Mouse (Mus musculus) heart, postnatal 0 days (tissue): ENCODE measurements around the gene Shoc2. TPM values are rescaled to one million over a fixed set of nuclear protein-coding genes. Genes with fewer than 3 reads are reported as not detected.

Source experiments
- ATAC-seq: fragments of 200-750 bp; cut with Nextera tagmentation; 2 replicates; pipeline ENCODE4 v1.8.0; 2017; ENCODE audit warnings: low read depth, moderate number of reproducible peaks, moderate library complexity; ENCODE audit not compliant: insufficient read depth
- DNase-seq: peaks from one replicate; pipeline ENCODE4 v3.0.0-alpha.2; 2016; ENCODE audit warnings: low spot score
- H3K27ac ChIP-seq: fragments of 300-500 bp; sonication (generic); 2 replicates; pipeline ENCODE4 v1.5.1; 2014; ENCODE audit warnings: low read depth, mild to moderate bottlenecking
- H3K27me3 ChIP-seq: fragments of 300-500 bp; sonication (generic); 2 replicates; pipeline ENCODE4 v1.6.1; 2014; ENCODE audit warnings: low read length, mixed read lengths; ENCODE audit not compliant: control insufficient read depth, insufficient read depth
- H3K36me3 ChIP-seq: fragments of 300-500 bp; sonication (generic); replicated peaks from 2 replicates; pipeline ENCODE4 v1.6.1; 2014; ENCODE audit warnings: low read length, mixed read lengths; ENCODE audit not compliant: control insufficient read depth, insufficient read depth
- H3K4me1 ChIP-seq: fragments of 300-500 bp; sonication (generic); 2 replicates; pipeline ENCODE4 v1.6.1; 2014; ENCODE audit warnings: antibody characterized with exemption; ENCODE audit not compliant: control insufficient read depth, insufficient read depth
- H3K4me2 ChIP-seq: fragments of 300-500 bp; sonication (generic); 2 replicates; pipeline ENCODE4 v1.6.1; 2014; ENCODE audit warnings: low read depth, mild to moderate bottlenecking, low read length, moderate library complexity
- H3K4me3 ChIP-seq: fragments of 300-500 bp; sonication (generic); 2 replicates; pipeline ENCODE4 v1.5.1; 2014; ENCODE audit warnings: low read depth, low read length
- H3K9ac ChIP-seq: fragments of 300-500 bp; sonication (generic); replicated peaks from 2 replicates; pipeline ENCODE4 v1.6.1; 2014; ENCODE audit warnings: low read depth, low read length, mixed read lengths
- H3K9me3 ChIP-seq: fragments of 300-500 bp; sonication (generic); replicated peaks from 2 replicates; pipeline ENCODE4 v1.6.1; 2016; ENCODE audit warnings: low read length; ENCODE audit not compliant: control insufficient read depth
- CTCF ChIP-seq: IDR thresholded peaks from 2 replicates; pipeline ENCODE4 v1.5.1; 2016; ENCODE audit warnings: antibody characterized with exemption, control low read depth, low read depth
- EP300 ChIP-seq: IDR thresholded peaks from 2 replicates; pipeline ENCODE4 v1.6.1; 2016; ENCODE audit warnings: antibody characterized with exemption, low read depth
- WGBS: fragments of 180-500 bp; shearing (Covaris S2); extraction: QIAGEN DNeasy Blood & Tissue Kit; methylation state at CpG from one replicate; pipeline ENCODE4 v1.1.7; 2014; 5-methylcytosine and 5-hydroxymethylcytosine counted together
- polyA plus RNA-seq: library from polyadenylated mRNA; unstranded; fragments of >200 nt; fragmentation: Nextera tagmentation; extraction: Ambion mirVana; gene quantifications from 2 replicates; pipeline ENCODE4 v1.2.1, GENCODE M21; 2015
- total RNA-seq: library from RNA; depleted of rRNA; stranded (reverse); fragments of >200 nt; gene quantifications from 2 replicates; pipeline ENCODE4 v1.2.3, GENCODE M21; 2014; ENCODE audit warnings: low replicate concordance

Shoc2 gene
- total and polyA plus RNA-seq, 2 experiments from 2014 or later: 20.1 to 38.0 TPM

DNA sequence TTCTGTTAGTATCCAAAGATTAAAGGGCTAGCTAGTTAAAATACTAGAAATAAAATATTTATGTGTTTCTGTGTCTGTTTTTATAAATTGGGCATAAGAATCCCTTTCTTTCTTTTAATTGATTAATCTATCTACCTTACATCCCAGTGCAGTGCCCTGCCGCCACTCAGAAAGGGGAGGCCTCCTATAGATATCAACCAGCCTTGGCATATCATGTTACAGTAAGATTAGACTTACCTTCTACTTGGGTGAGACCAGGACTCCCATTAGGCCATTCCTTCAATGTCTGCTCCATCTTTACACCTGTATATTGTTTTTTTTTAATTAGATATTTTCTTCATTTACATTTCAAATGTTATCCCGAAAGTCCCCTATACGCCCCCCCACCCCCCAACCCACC is 40.5 kb downstream of the Shoc2 start:
- H3K27ac ChIP-seq: no peak overlapping the region
- no peaks in the 10 kb centered on the region for H3K27me3 ChIP-seq
- DNase-seq: no peak
- no peak overlapping the region for H3K9ac ChIP-seq
- no peak for ATAC-seq
- no peak for TF ChIP-seq CTCF
- TF ChIP-seq EP300: no peak
- peaks cover 13% of the 10 kb centered on the region; the same call in 1 of the 2 replicates for H3K36me3 ChIP-seq
- no peak overlapping the region for H3K4me3 ChIP-seq
- no peaks in the 10 kb centered on the region for H3K4me1 ChIP-seq
- no peak overlapping the region for H3K4me2 ChIP-seq
- 89% methylated on average over 3 of the region's 3 CpGs for WGBS
- H3K9me3 ChIP-seq: no peaks in the 10 kb centered on the region

DNA sequence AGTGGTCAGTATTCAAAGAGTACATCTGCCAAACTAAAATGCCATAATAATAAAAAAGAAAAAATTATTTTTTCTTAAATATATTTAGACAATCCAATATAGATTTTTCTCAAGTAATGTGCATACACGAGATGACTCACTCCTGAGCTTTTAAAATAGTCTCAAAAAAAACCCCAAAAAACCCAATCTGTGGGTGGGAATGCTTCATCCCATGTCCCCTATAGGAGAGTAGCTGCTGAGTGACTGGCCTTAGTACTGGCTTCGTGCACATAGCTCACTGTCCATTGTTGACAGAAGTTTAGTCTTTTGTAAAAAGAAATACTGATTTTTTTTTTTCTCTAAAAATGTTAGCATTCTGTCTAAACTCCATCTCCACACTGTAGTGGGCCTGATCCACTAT is 46.4 kb downstream of the Shoc2 start:
- no peaks in the 10 kb centered on the region for H3K27me3 ChIP-seq
- no peaks in the 10 kb centered on the region for H3K9me3 ChIP-seq
- no peak for DNase-seq
- no peaks in the 10 kb centered on the region for H3K4me1 ChIP-seq
- WGBS: 83% methylated on average over 2 of the region's 2 CpGs
- no peak overlapping the region for H3K27ac ChIP-seq
- TF ChIP-seq CTCF (no peak), EP300 (no peak)
- no peak for ATAC-seq
- H3K4me2 ChIP-seq: no peak overlapping the region
- H3K36me3 ChIP-seq: peaks cover 13% of the 10 kb centered on the region; the same call in 1 of the 2 replicates
- H3K4me3 ChIP-seq: no peak overlapping the region
- H3K9ac ChIP-seq: no peak overlapping the region

DNA sequence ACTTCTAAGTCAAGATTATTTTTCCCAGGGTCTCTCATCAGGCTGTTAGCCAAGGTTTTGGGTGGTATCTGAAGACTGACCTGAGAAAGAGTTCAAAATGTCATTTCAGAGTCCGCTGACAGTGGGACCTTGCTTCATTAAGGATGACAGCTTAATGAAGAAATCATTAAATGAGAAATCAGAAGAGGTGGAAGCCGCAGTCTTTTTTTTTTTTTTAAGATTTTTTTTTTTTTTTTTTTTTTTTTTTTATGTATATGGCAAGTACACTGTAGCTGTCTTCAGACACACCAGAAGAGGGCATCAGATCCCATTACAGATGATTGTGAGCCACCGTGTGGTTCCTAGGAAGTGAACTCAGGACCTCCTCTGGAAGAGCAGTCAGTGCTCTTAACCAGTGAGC is 49.8 kb downstream of the Shoc2 start:
- no peak for ATAC-seq
- WGBS: 76% methylated on average over 3 of the region's 3 CpGs
- no peak for TF ChIP-seq CTCF
- no peak for TF ChIP-seq EP300

GRCm38 (mm10) chr19:53994276-53994675 is 50.2 kb downstream of the Shoc2 start:
- H3K27ac ChIP-seq: no peak overlapping the region
- 86% methylated on average over 1 of the region's 1 CpGs for WGBS
- ATAC-seq: no peak

More for the DNA sequence above, 49.8 kb downstream of the Shoc2 start:
- Histone ChIP-seq H3K36me3 (peaks cover 2% of the 10 kb centered on the region; the same call in 1 of the 2 replicates), H3K27me3 (no peaks in the 10 kb centered on the region), H3K9ac (no peak overlapping the region), H3K27ac (no peak overlapping the region), H3K4me3 (no peak overlapping the region), H3K4me1 (no peaks in the 10 kb centered on the region), H3K4me2 (no peak overlapping the region), H3K9me3 (no peaks in the 10 kb centered on the region)
- DNase-seq: no peak

DNA sequence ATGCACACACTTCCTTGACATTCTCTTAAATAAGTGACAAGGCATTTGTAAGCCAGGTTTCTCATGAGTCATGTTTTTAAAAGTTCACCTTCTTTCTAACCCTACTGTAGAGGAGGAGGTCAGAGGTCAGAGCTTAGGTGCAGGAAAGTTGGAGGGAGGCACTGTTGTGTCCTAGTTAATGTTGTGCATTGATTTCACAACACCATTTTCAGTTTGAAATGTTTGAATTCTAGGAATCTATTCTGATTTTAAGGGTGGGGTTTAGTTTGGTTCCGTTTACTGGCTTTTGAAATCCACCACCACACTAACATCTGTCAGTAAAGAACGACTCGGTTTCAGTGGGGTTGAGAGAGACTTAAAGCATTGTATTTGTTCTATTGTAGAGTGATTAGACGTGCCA is 66.9 kb downstream of the Shoc2 start:
- DNase-seq: no peak
- WGBS: 76% methylated on average over 4 of the region's 4 CpGs

More at GRCm38 (mm10) chr19:53994276-53994675, 50.2 kb downstream of the Shoc2 start:
- DNase-seq: no peak
- Histone ChIP-seq H3K36me3 (no peaks in the 10 kb centered on the region; the same call in 1 of the 2 replicates), H3K4me1 (no peaks in the 10 kb centered on the region), H3K9me3 (no peaks in the 10 kb centered on the region), H3K4me3 (no peak overlapping the region), H3K27me3 (no peaks in the 10 kb centered on the region), H3K9ac (no peak overlapping the region), H3K4me2 (no peak overlapping the region)
- no peak for TF ChIP-seq CTCF
- TF ChIP-seq EP300: no peak

GRCm38 (mm10) chr19:54014999-54015398 is 70.9 kb downstream of the Shoc2 start:
- Histone ChIP-seq H3K9me3 (no peaks in the 10 kb centered on the region), H3K9ac (no peak overlapping the region), H3K27me3 (no peaks in the 10 kb centered on the region), H3K36me3 (0 out of 2 replicates have a peak, but pooled peaks cover 3% of the 10 kb centered on the region), H3K4me2 (no peak overlapping the region), H3K4me3 (no peak overlapping the region), H3K27ac (no peak overlapping the region), H3K4me1 (no peaks in the 10 kb centered on the region)
- WGBS: 92% methylated on average over 5 of the region's 5 CpGs
- DNase-seq (no peak), ATAC-seq (no peak)
- TF ChIP-seq CTCF: no peak
- no peak for TF ChIP-seq EP300

More for the DNA sequence above, 66.9 kb downstream of the Shoc2 start:
- no peak overlapping the region for H3K27ac ChIP-seq
- no peak overlapping the region for H3K4me2 ChIP-seq
- H3K9me3 ChIP-seq: no peaks in the 10 kb centered on the region
- H3K36me3 ChIP-seq: no peaks in the 10 kb centered on the region
- H3K9ac ChIP-seq: no peak overlapping the region
- TF ChIP-seq CTCF (no peak), EP300 (no peak)
- no peaks in the 10 kb centered on the region for H3K4me1 ChIP-seq
- H3K4me3 ChIP-seq: no peak overlapping the region
- ATAC-seq: no peak
- H3K27me3 ChIP-seq: no peaks in the 10 kb centered on the region
